Mouse (Mus musculus) embryonic facial prominence, embryonic 11.5 days (tissue): ENCODE measurements around the gene Dip2b. TPM values are rescaled to one million over a fixed set of nuclear protein-coding genes. Genes with fewer than 3 reads are reported as not detected.
"Not testable (repeated sequence)": the region's sequence is repeated elsewhere in the genome, so short reads cannot be mapped to it uniquely, and the experiment has no call there.

Source experiments
- ATAC-seq: fragments of 200-750 bp; cut with Nextera tagmentation; replicated peaks from 2 replicates; pipeline ENCODE4 v1.8.0; 2017; ENCODE audit warnings: low read depth; ENCODE audit not compliant: insufficient number of reproducible peaks, low FRiP score, low TSS enrichment
- DNase-seq: peaks from one replicate; pipeline ENCODE4 v3.0.0-alpha.2; 2015; ENCODE audit warnings: low spot score
- H3K27ac ChIP-seq: fragments of 300-500 bp; sonication (generic); replicated peaks from 2 replicates; pipeline ENCODE4 v1.5.1; 2014; ENCODE audit warnings: mild to moderate bottlenecking, low read depth, low read length, control low read depth
- H3K27me3 ChIP-seq: fragments of 300-500 bp; sonication (generic); 2 replicates; pipeline ENCODE4 v1.6.1; 2014; ENCODE audit warnings: mild to moderate bottlenecking, low read length, moderate library complexity, mixed read lengths; ENCODE audit not compliant: control insufficient read depth, insufficient read depth
- H3K36me3 ChIP-seq: fragments of 300-500 bp; sonication (generic); replicated peaks from 2 replicates; pipeline ENCODE4 v1.6.1; 2014; ENCODE audit warnings: low read depth, mild to moderate bottlenecking, low read length, moderate library complexity, mixed read lengths; ENCODE audit not compliant: control insufficient read depth, insufficient read depth
- H3K4me1 ChIP-seq: fragments of 300-500 bp; sonication (generic); 2 replicates; pipeline ENCODE4 v1.6.1; 2014; ENCODE audit warnings: low read length, mixed read lengths; ENCODE audit not compliant: control insufficient read depth, insufficient read depth
- H3K4me2 ChIP-seq: fragments of 300-500 bp; sonication (generic); 2 replicates; pipeline ENCODE4 v1.6.1; 2014; ENCODE audit warnings: low read depth, mild to moderate bottlenecking, control low read depth, low read length, moderate library complexity
- H3K4me3 ChIP-seq: fragments of 300-500 bp; sonication (generic); 2 replicates; pipeline ENCODE4 v1.5.1; 2014; ENCODE audit warnings: low read depth, low read length, control low read depth
- H3K9ac ChIP-seq: fragments of 300-500 bp; sonication (generic); replicated peaks from 2 replicates; pipeline ENCODE4 v1.6.1; 2014; ENCODE audit warnings: mild to moderate bottlenecking, control low read depth, low read length
- H3K9me3 ChIP-seq: fragments of 300-500 bp; sonication (generic); replicated peaks from 2 replicates; pipeline ENCODE4 v1.6.1; 2016; ENCODE audit warnings: mild to moderate bottlenecking, low read length, inconsistent platforms, mixed read lengths; ENCODE audit not compliant: control insufficient read depth
- WGBS: fragments of 180-500 bp; shearing (Covaris S2); extraction: QIAGEN DNeasy Blood & Tissue Kit; methylation state at CpG from one replicate; pipeline ENCODE4 v1.1.7; 2014; 5-methylcytosine and 5-hydroxymethylcytosine counted together
- polyA plus RNA-seq: library from polyadenylated mRNA; unstranded; fragments of >200 nt; fragmentation: Nextera tagmentation; extraction: Ambion mirVana; gene quantifications from 2 replicates; pipeline ENCODE4 v1.2.1, GENCODE M21; 2014

The Dip2b gene
- polyA plus RNA-seq, 1 experiment from 2014 or later, result 15.4 TPM

GRCm38 (mm10) chr15:100258646-100259425, 220.4 kb downstream of the Dip2b start:
- no peaks in the 10 kb centered on the region for H3K27me3 ChIP-seq
- no peak overlapping the region for H3K4me3 ChIP-seq
- H3K4me1 ChIP-seq, result no peaks in the 10 kb centered on the region
- WGBS, result 93% methylated on average over 7 of the region's 7 CpGs
- H3K9ac ChIP-seq, result no peak overlapping the region
- DNase-seq (no peak), ATAC-seq (no peak)
- H3K4me2 ChIP-seq, result no peak overlapping the region
- H3K27ac ChIP-seq, result no peak overlapping the region
- H3K36me3 ChIP-seq, result peaks cover 13% of the 10 kb centered on the region
- no peaks in the 10 kb centered on the region for H3K9me3 ChIP-seq

GRCm38 (mm10) chr15:100260351-100260750, 221.9 kb downstream of the Dip2b start:
- H3K4me3 ChIP-seq, H3K9ac ChIP-seq, H3K9me3 ChIP-seq, DNase-seq, H3K27me3 ChIP-seq, H3K27ac ChIP-seq, ATAC-seq, H3K4me2 ChIP-seq, H3K36me3 ChIP-seq, H3K4me1 ChIP-seq: not testable (repeated sequence)
- WGBS, result 89% methylated on average over 7 of the region's 7 CpGs

GRCm38 (mm10) chr15:100263246-100263905, 224.9 kb downstream of the Dip2b start:
- ATAC-seq, result no peak
- DNase-seq, result peak; percentile 63

GRCm38 (mm10) chr15:100265586-100266325, 227.3 kb downstream of the Dip2b start:
- H3K9me3 ChIP-seq, result no peaks in the 10 kb centered on the region
- DNase-seq, result no peak
- H3K4me3 ChIP-seq, result no peak overlapping the region
- no peak for ATAC-seq
- no peaks in the 10 kb centered on the region for H3K4me1 ChIP-seq
- WGBS, result 82% methylated on average over 4 of the region's 5 CpGs
- H3K27me3 ChIP-seq, result no peaks in the 10 kb centered on the region
- H3K4me2 ChIP-seq, result no peak overlapping the region
- H3K9ac ChIP-seq, result no peak overlapping the region
- H3K27ac ChIP-seq, result no peak overlapping the region
- no peaks in the 10 kb centered on the region for H3K36me3 ChIP-seq

More at GRCm38 (mm10) chr15:100263246-100263905, 224.9 kb downstream of the Dip2b start:
- H3K4me1 ChIP-seq, result no peaks in the 10 kb centered on the region
- no peak overlapping the region for H3K4me3 ChIP-seq
- no peak overlapping the region for H3K9ac ChIP-seq
- no peaks in the 10 kb centered on the region for H3K27me3 ChIP-seq
- H3K9me3 ChIP-seq, result no peaks in the 10 kb centered on the region
- H3K4me2 ChIP-seq, result no peak overlapping the region
- WGBS, result 17% methylated on average over 4 of the region's 4 CpGs
- H3K36me3 ChIP-seq, result no peaks in the 10 kb centered on the region; the same call in 1 of the 2 replicates
- H3K27ac ChIP-seq, result no peak overlapping the region

- no peak overlapping the region for H3K4me3 ChIP-seq
- WGBS, result 66% methylated on average over 2 of the region's 2 CpGs
- no peaks in the 10 kb centered on the region for H3K9me3 ChIP-seq
- no peak overlapping the region for H3K27ac ChIP-seq
- H3K9ac ChIP-seq, result no peak overlapping the region
- no peaks in the 10 kb centered on the region for H3K27me3 ChIP-seq
- H3K4me1 ChIP-seq, result no peaks in the 10 kb centered on the region
- DNase-seq (no peak), ATAC-seq (no peak)
- H3K4me2 ChIP-seq, result no peak overlapping the region
- no peaks in the 10 kb centered on the region for H3K36me3 ChIP-seq
Observed at GRCm38 (mm10) chr15:100268916-100269315, 230.5 kb downstream of the Dip2b start.

Other genes starting within 250 kb of the Dip2b start
- gene Lima1, start 163.2 kb upstream of the Dip2b start, polyA plus RNA-seq, result 75.3 and 80.8 TPM in 2 replicates
- not detected in 2 replicates for gene Fam186a, start 71.6 kb upstream of the Dip2b start, polyA plus RNA-seq
- gene Larp4, start 68.6 kb upstream of the Dip2b start, polyA plus RNA-seq, result 36.4 and 37.0 TPM in 2 replicates
- gene Atf1, start 189.2 kb downstream of the Dip2b start, polyA plus RNA-seq, result 36.3 and 37.0 TPM in 2 replicates
- not detected in 2 replicates for gene Tmprss12, start 242.2 kb downstream of the Dip2b start, polyA plus RNA-seq